Mouse (Mus musculus): Measurements from ENCODE around the gene Pagr1b. TPM values are rescaled to one million over a fixed set of nuclear protein-coding genes. Genes with fewer than 3 reads are reported as not detected.

Gene Pagr1b
- polyA plus RNA-seq, 1 experiment from 2014 or later: 0.37 TPM

GRCm38 (mm10) chr7:126963548-126964286 lies 52.6 kb downstream of the Pagr1b start:
- ATAC-seq (ENCODE audit: insufficient number of reproducible peaks, insufficient read depth, low FRiP score, low TSS enrichment): no peak
- no peak overlapping the region for H3K27ac ChIP-seq
- no peaks in the 10 kb centered on the region for H3K4me1 ChIP-seq
- 26% methylated on average over 19 of the region's 19 CpGs for WGBS
- H3K4me2 ChIP-seq (replicated peaks): peak overlapping the region; percentile 31
- H3K4me3 ChIP-seq: 0 out of 2 replicates have a peak overlapping the region, but pooled peaks have one; percentile 3
- no peak overlapping the region for H3K9ac ChIP-seq
- H3K9me3 ChIP-seq: no peaks in the 10 kb centered on the region
- no peaks in the 10 kb centered on the region for H3K36me3 ChIP-seq
- peaks cover 24% of the 10 kb centered on the region for H3K27me3 ChIP-seq

- Histone ChIP-seq H3K4me3 (no peak overlapping the region), H3K9me3 (no peaks in the 10 kb centered on the region), H3K9ac (no peak overlapping the region), H3K27ac (no peak overlapping the region), H3K27me3 (peaks cover 24% of the 10 kb centered on the region), H3K36me3 (no peaks in the 10 kb centered on the region), H3K4me2 (replicated peaks) (no peak overlapping the region), H3K4me1 (no peaks in the 10 kb centered on the region)
- no peak for ATAC-seq (ENCODE audit: insufficient number of reproducible peaks, insufficient read depth, low FRiP score, low TSS enrichment)
- 84% methylated on average over 4 of the region's 4 CpGs for WGBS
Observed at GRCm38 (mm10) chr7:126961965-126962364, 54.3 kb downstream of the Pagr1b start.

- H3K27ac ChIP-seq: no peak overlapping the region
- no peak overlapping the region for H3K9ac ChIP-seq
- no peak overlapping the region for H3K4me3 ChIP-seq
- no peak overlapping the region for H3K4me2 ChIP-seq (replicated peaks)
- H3K36me3 ChIP-seq: no peaks in the 10 kb centered on the region
- 84% methylated on average over 5 of the region's 5 CpGs for WGBS
- no peak for ATAC-seq (ENCODE audit: insufficient number of reproducible peaks, insufficient read depth, low FRiP score, low TSS enrichment)
- H3K9me3 ChIP-seq: no peaks in the 10 kb centered on the region
- peaks cover 24% of the 10 kb centered on the region for H3K27me3 ChIP-seq
- no peaks in the 10 kb centered on the region for H3K4me1 ChIP-seq
Observed at GRCm38 (mm10) chr7:126961095-126961494, 55.2 kb downstream of the Pagr1b start.

GRCm38 (mm10) chr7:126959780-126960179 lies 56.5 kb downstream of the Pagr1b start:
- no peak overlapping the region for H3K27ac ChIP-seq
- WGBS: 73% methylated on average over 9 of the region's 9 CpGs

GRCm38 (mm10) chr7:126955125-126955524 lies 61.2 kb downstream of the Pagr1b start:
- peaks cover 32% of the 10 kb centered on the region for H3K27me3 ChIP-seq
- no peak overlapping the region for H3K4me3 ChIP-seq
- H3K9me3 ChIP-seq: no peaks in the 10 kb centered on the region
- no peak overlapping the region for H3K27ac ChIP-seq
- no peak for ATAC-seq (ENCODE audit: insufficient number of reproducible peaks, insufficient read depth, low FRiP score, low TSS enrichment)
- H3K4me1 ChIP-seq: 0 out of 2 replicates have a peak, but pooled peaks cover 4% of the 10 kb centered on the region
- H3K4me2 ChIP-seq (replicated peaks): no peak overlapping the region
- 63% methylated on average over 3 of the region's 3 CpGs for WGBS
- H3K9ac ChIP-seq: no peak overlapping the region
- H3K36me3 ChIP-seq: no peaks in the 10 kb centered on the region

More at GRCm38 (mm10) chr7:126959780-126960179, 56.5 kb downstream of the Pagr1b start:
- no peaks in the 10 kb centered on the region for H3K9me3 ChIP-seq
- H3K4me2 ChIP-seq (replicated peaks): no peak overlapping the region
- H3K27me3 ChIP-seq: peaks cover 24% of the 10 kb centered on the region
- no peak for ATAC-seq (ENCODE audit: insufficient number of reproducible peaks, insufficient read depth, low FRiP score, low TSS enrichment)
- H3K36me3 ChIP-seq: no peaks in the 10 kb centered on the region
- no peaks in the 10 kb centered on the region for H3K4me1 ChIP-seq
- no peak overlapping the region for H3K9ac ChIP-seq
- no peak overlapping the region for H3K4me3 ChIP-seq

GRCm38 (mm10) chr7:126952646-126953045 lies 63.6 kb downstream of the Pagr1b start:
- H3K36me3 ChIP-seq: no peaks in the 10 kb centered on the region
- H3K4me2 ChIP-seq (replicated peaks): no peak overlapping the region
- H3K27ac ChIP-seq: no peak overlapping the region
- WGBS: 1% methylated on average over 8 of the region's 8 CpGs
- no peak overlapping the region for H3K4me3 ChIP-seq
- H3K27me3 ChIP-seq: peaks cover 39% of the 10 kb centered on the region
- no peak for ATAC-seq (ENCODE audit: insufficient number of reproducible peaks, insufficient read depth, low FRiP score, low TSS enrichment)
- peaks cover 10% of the 10 kb centered on the region; the same call in 1 of the 2 replicates for H3K4me1 ChIP-seq
- H3K9ac ChIP-seq: no peak overlapping the region
- H3K9me3 ChIP-seq: no peaks in the 10 kb centered on the region

GRCm38 (mm10) chr7:126951741-126952140 lies 64.5 kb downstream of the Pagr1b start:
- H3K36me3 ChIP-seq: no peaks in the 10 kb centered on the region
- peaks cover 10% of the 10 kb centered on the region; the same call in 1 of the 2 replicates for H3K4me1 ChIP-seq
- no peak for ATAC-seq (ENCODE audit: insufficient number of reproducible peaks, insufficient read depth, low FRiP score, low TSS enrichment)
- H3K27me3 ChIP-seq: peaks cover 39% of the 10 kb centered on the region
- H3K4me2 ChIP-seq (replicated peaks): peak overlapping the region; percentile 19
- WGBS: 18% methylated on average over 4 of the region's 4 CpGs
- no peaks in the 10 kb centered on the region for H3K9me3 ChIP-seq
- no peak overlapping the region for H3K27ac ChIP-seq
- H3K4me3 ChIP-seq: no peak overlapping the region
- H3K9ac ChIP-seq: 0 out of 2 replicates have a peak overlapping the region, but pooled peaks have one; percentile 1

Small RNAs within 50 kb of the gene (microRNA-seq; reads per million reads assigned to microRNA genes)
- gene Gm44343: not detected

Other genes starting within 250 kb of the Pagr1b start
- 118 and 119 TPM in 2 replicates for gene Ypel3, start 239.5 kb downstream of the Pagr1b start, polyA plus RNA-seq (2016; fragmentation: Nextera tagmentation; extraction: Ambion mirVana)
- 0.61 and 0.85 TPM in 2 replicates for gene Tbx6, start 235.0 kb downstream of the Pagr1b start, polyA plus RNA-seq (2016; fragmentation: Nextera tagmentation; extraction: Ambion mirVana)
- 362 and 385 TPM in 2 replicates for gene Ppp4c, start 224.0 kb downstream of the Pagr1b start, polyA plus RNA-seq (2016; fragmentation: Nextera tagmentation; extraction: Ambion mirVana)
- gene Fam57b, start 218.8 kb downstream of the Pagr1b start, polyA plus RNA-seq (2016; fragmentation: Nextera tagmentation; extraction: Ambion mirVana): 1.2 and 2.0 TPM in 2 replicates
- not detected in 2 replicates for gene 4930451I11Rik, start 184.8 kb downstream of the Pagr1b start, polyA plus RNA-seq (2016; fragmentation: Nextera tagmentation; extraction: Ambion mirVana)
- gene Doc2a, start 169.1 kb downstream of the Pagr1b start, polyA plus RNA-seq (2016; fragmentation: Nextera tagmentation; extraction: Ambion mirVana): 2.1 and 2.8 TPM in 2 replicates
- 43.7 and 45.6 TPM in 2 replicates for gene Hirip3, start 154.5 kb downstream of the Pagr1b start, polyA plus RNA-seq (2016; fragmentation: Nextera tagmentation; extraction: Ambion mirVana)
- gene Ino80e, start 154.1 kb downstream of the Pagr1b start, polyA plus RNA-seq (2016; fragmentation: Nextera tagmentation; extraction: Ambion mirVana): 96.7 and 99.6 TPM in 2 replicates
- 57.7 and 61.3 TPM in 2 replicates for gene Taok2, start 131.8 kb downstream of the Pagr1b start, polyA plus RNA-seq (2016; fragmentation: Nextera tagmentation; extraction: Ambion mirVana)
- gene Tmem219, start 93.6 kb downstream of the Pagr1b start, polyA plus RNA-seq (2016; fragmentation: Nextera tagmentation; extraction: Ambion mirVana): 18.6 and 22.2 TPM in 2 replicates
- gene Kctd13, start 87.6 kb downstream of the Pagr1b start, polyA plus RNA-seq (2016; fragmentation: Nextera tagmentation; extraction: Ambion mirVana): 20.6 and 25.0 TPM in 2 replicates
- gene Asphd1, start 66.9 kb downstream of the Pagr1b start, polyA plus RNA-seq (2016; fragmentation: Nextera tagmentation; extraction: Ambion mirVana): 0.55 and 0.77 TPM in 2 replicates
- gene Sez6l2, start 65.9 kb downstream of the Pagr1b start, polyA plus RNA-seq (2016; fragmentation: Nextera tagmentation; extraction: Ambion mirVana): 0.97 and 1.8 TPM in 2 replicates
- 88.0 and 94.0 TPM in 2 replicates for gene Cdipt, start 40.6 kb downstream of the Pagr1b start, polyA plus RNA-seq (2016; fragmentation: Nextera tagmentation; extraction: Ambion mirVana)
- 0.53 and 1.6 TPM in 2 replicates for gene Cdiptos, start 40.4 kb downstream of the Pagr1b start, polyA plus RNA-seq (2016; fragmentation: Nextera tagmentation; extraction: Ambion mirVana)
- 5.6 and 7.1 TPM in 2 replicates for gene Mvp, start 1.9 kb downstream of the Pagr1b start, polyA plus RNA-seq (2016; fragmentation: Nextera tagmentation; extraction: Ambion mirVana)
- gene Pagr1a, start 868 bp upstream of the Pagr1b start, polyA plus RNA-seq (2016; fragmentation: Nextera tagmentation; extraction: Ambion mirVana): 51.4 and 76.7 TPM in 2 replicates
- gene Gm42742, start 4.6 kb upstream of the Pagr1b start, polyA plus RNA-seq (2016; fragmentation: Nextera tagmentation; extraction: Ambion mirVana): 59.3 and 77.8 TPM in 2 replicates
- 8.9 and 9.6 TPM in 2 replicates for gene Prrt2, start 4.7 kb upstream of the Pagr1b start, polyA plus RNA-seq (2016; fragmentation: Nextera tagmentation; extraction: Ambion mirVana)
- 118 and 122 TPM in 2 replicates for gene Maz, start 10.6 kb upstream of the Pagr1b start, polyA plus RNA-seq (2016; fragmentation: Nextera tagmentation; extraction: Ambion mirVana)
- gene Kif22, start 26.0 kb upstream of the Pagr1b start, polyA plus RNA-seq (2016; fragmentation: Nextera tagmentation; extraction: Ambion mirVana): 136 and 141 TPM in 2 replicates
- not detected in 2 replicates for gene Zg16, start 70.8 kb upstream of the Pagr1b start, polyA plus RNA-seq (2016; fragmentation: Nextera tagmentation; extraction: Ambion mirVana)
- 1.3 and 1.5 TPM in 2 replicates for gene AI467606, start 74.9 kb upstream of the Pagr1b start, polyA plus RNA-seq (2016; fragmentation: Nextera tagmentation; extraction: Ambion mirVana)
- 2.1 and 2.4 TPM in 2 replicates for gene Qprt, start 105.7 kb upstream of the Pagr1b start, polyA plus RNA-seq (2016; fragmentation: Nextera tagmentation; extraction: Ambion mirVana)
- gene Spn, start 121.3 kb upstream of the Pagr1b start, polyA plus RNA-seq (2016; fragmentation: Nextera tagmentation; extraction: Ambion mirVana): 0.13 TPM in 1 of 2 replicates, not detected in the other
- 73.7 and 82.5 TPM in 2 replicates for gene Cd2bp2, start 179.6 kb upstream of the Pagr1b start, polyA plus RNA-seq (2016; fragmentation: Nextera tagmentation; extraction: Ambion mirVana)
- 41.1 and 43.4 TPM in 2 replicates for gene Tbc1d10b, start 192.0 kb upstream of the Pagr1b start, polyA plus RNA-seq (2016; fragmentation: Nextera tagmentation; extraction: Ambion mirVana)
- 65.2 and 79.2 TPM in 2 replicates for gene Mylpf, start 192.4 kb upstream of the Pagr1b start, polyA plus RNA-seq (2016; fragmentation: Nextera tagmentation; extraction: Ambion mirVana)
- gene Zfp553, start 216.6 kb upstream of the Pagr1b start, polyA plus RNA-seq (2016; fragmentation: Nextera tagmentation; extraction: Ambion mirVana): 63.2 and 63.3 TPM in 2 replicates
- gene Sept1, start 216.6 kb upstream of the Pagr1b start, polyA plus RNA-seq (2016; fragmentation: Nextera tagmentation; extraction: Ambion mirVana): 34.0 and 39.7 TPM in 2 replicates
- gene Zfp771, start 227.8 kb upstream of the Pagr1b start, polyA plus RNA-seq (2016; fragmentation: Nextera tagmentation; extraction: Ambion mirVana): 82.9 and 89.3 TPM in 2 replicates
- gene Dctpp1, start 244.2 kb upstream of the Pagr1b start, polyA plus RNA-seq (2016; fragmentation: Nextera tagmentation; extraction: Ambion mirVana): 196 and 203 TPM in 2 replicates